Mouse (Mus musculus): ENCODE measurements around the gene Spem1.

The Spem1 gene

GRCm38 (mm10) chr11:69836703-69837576, 15.0 kb upstream of the Spem1 start:
- peak; percentile 64 for DNase-seq (ENCODE audit: inconsistent ontology term)

- DNase-seq (ENCODE audit: inconsistent ontology term): no peak
Observed at GRCm38 (mm10) chr11:69835966-69836335, 14.0 kb upstream of the Spem1 start.

GRCm38 (mm10) chr11:69835326-69835965, 13.5 kb upstream of the Spem1 start:
- DNase-seq (ENCODE audit: inconsistent ontology term): peak; percentile 5

GRCm38 (mm10) chr11:69834001-69834549, 12.1 kb upstream of the Spem1 start:
- peak; percentile 19 for DNase-seq (ENCODE audit: inconsistent ontology term)

- no peak for DNase-seq (ENCODE audit: inconsistent ontology term)
Observed at GRCm38 (mm10) chr11:69833554-69833953, 11.6 kb upstream of the Spem1 start.

GRCm38 (mm10) chr11:69828832-69829231, 6.9 kb upstream of the Spem1 start:
- no peak for DNase-seq (ENCODE audit: inconsistent ontology term)

- DNase-seq (ENCODE audit: inconsistent ontology term): no peak
Observed at GRCm38 (mm10) chr11:69823456-69823855, 1.5 kb upstream of the Spem1 start.

GRCm38 (mm10) chr11:69818871-69819270, 3.1 kb downstream of the Spem1 start:
- no peak for DNase-seq (ENCODE audit: inconsistent ontology term)

GRCm38 (mm10) chr11:69818365-69818764, 3.6 kb downstream of the Spem1 start, which contains the start of gene Spem2:
TSS of gene Spem2 (minus strand) at chr11:69818465.
- DNase-seq (ENCODE audit: inconsistent ontology term): no peak

GRCm38 (mm10) chr11:69816520-69816919, 5.5 kb downstream of the Spem1 start:
- DNase-seq (ENCODE audit: inconsistent ontology term): no peak

GRCm38 (mm10) chr11:69815155-69815554, 6.8 kb downstream of the Spem1 start, which contains the start of gene Gm39566:
TSS of gene Gm39566 (minus strand) at chr11:69815298.
- DNase-seq (ENCODE audit: inconsistent ontology term): no peak

GRCm38 (mm10) chr11:69810280-69810679, 11.7 kb downstream of the Spem1 start:
- DNase-seq (ENCODE audit: inconsistent ontology term): no peak

- no peak for DNase-seq (ENCODE audit: inconsistent ontology term)
Observed at GRCm38 (mm10) chr11:69807641-69808040, 14.3 kb downstream of the Spem1 start.

GRCm38 (mm10) chr11:69806378-69806777, 15.6 kb downstream of the Spem1 start:
- no peak for DNase-seq (ENCODE audit: inconsistent ontology term)

- no peak for DNase-seq (ENCODE audit: inconsistent ontology term)
Observed at GRCm38 (mm10) chr11:69804972-69805909, 16.7 kb downstream of the Spem1 start, which contains the start of gene Tmem102. TSS of gene Tmem102 (minus strand) at chr11:69805624.

GRCm38 (mm10) chr11:69804652-69804940, 17.4 kb downstream of the Spem1 start:
- no peak for DNase-seq (ENCODE audit: inconsistent ontology term)

- peak; percentile 78 for DNase-seq (ENCODE audit: inconsistent ontology term)
Observed at GRCm38 (mm10) chr11:69803786-69804651, 18.0 kb downstream of the Spem1 start.

GRCm38 (mm10) chr11:69803328-69803727, 18.7 kb downstream of the Spem1 start:
- peak; percentile 38 for DNase-seq (ENCODE audit: inconsistent ontology term)

- DNase-seq (ENCODE audit: inconsistent ontology term): peak; percentile 93
Observed at GRCm38 (mm10) chr11:69802648-69803105, 19.3 kb downstream of the Spem1 start.

- no peak for DNase-seq (ENCODE audit: inconsistent ontology term)
Observed at GRCm38 (mm10) chr11:69801379-69801977, 20.5 kb downstream of the Spem1 start, which contains the start of gene Fgf11. TSS of gene Fgf11 (minus strand) at chr11:69801857.
